Mouse (Mus musculus) spleen, adult 2 months (tissue): ENCODE data around the gene Hmgn1.

Experiments used
- CTCF ChIP-seq: fragments of 200-500 bp; IDR thresholded peaks from 2 replicates; pipeline ENCODE4 v1.5.1; 2011; ENCODE audit warnings: mild to moderate bottlenecking, inconsistent platforms; ENCODE audit not compliant: insufficient read depth, insufficient read length, insufficient replicate concordance; ENCODE audit errors: extremely low read depth
- POLR2A ChIP-seq: fragments of 200-500 bp; IDR thresholded peaks from 2 replicates; pipeline ENCODE4 v1.6.1; 2011; ENCODE audit warnings: low read depth, low read length, inconsistent platforms

- TF ChIP-seq CTCF = no peak
- no peak for TF ChIP-seq POLR2A
These were observed 41.9 kb downstream of the Hmgn1 start for GRCm38 (mm10) chr16:96085597-96085996.
